Mouse (Mus musculus) thymus, adult 2 months (tissue): ENCODE data around the gene Ccdc136.

Experiments used
- CTCF ChIP-seq: fragments of 200-500 bp; IDR thresholded peaks from 2 replicates; pipeline ENCODE4 v1.5.1; 2012; ENCODE audit warnings: mild to moderate bottlenecking, control low read depth, low read length, moderate library complexity, borderline replicate concordance; ENCODE audit not compliant: control insufficient read depth, poor library complexity, insufficient read depth; ENCODE audit errors: extremely low read depth
- POLR2A ChIP-seq: fragments of 200-500 bp; IDR thresholded peaks from 2 replicates; pipeline ENCODE4 v1.6.1; 2012; ENCODE audit warnings: mild to moderate bottlenecking, low read length, control low read depth, moderate library complexity; ENCODE audit not compliant: control insufficient read depth, poor library complexity, insufficient read depth; ENCODE audit errors: extremely low read depth

GRCm38 (mm10) chr6:29395910-29396713 is at the start of gene Ccdc136:
- TF ChIP-seq CTCF = no peak
- no peak for TF ChIP-seq POLR2A
